Mouse (Mus musculus) frontal cortex, postnatal 36 days (tissue): Measurements from ENCODE around the gene Olfr1454.

Source experiments
- DNase-seq, 2 experiments: peaks; one replicate each; pipeline ENCODE4 v3.0.0; 2022; ENCODE audit warnings: low spot score in 2 of 2

The Olfr1454 gene

DNA sequence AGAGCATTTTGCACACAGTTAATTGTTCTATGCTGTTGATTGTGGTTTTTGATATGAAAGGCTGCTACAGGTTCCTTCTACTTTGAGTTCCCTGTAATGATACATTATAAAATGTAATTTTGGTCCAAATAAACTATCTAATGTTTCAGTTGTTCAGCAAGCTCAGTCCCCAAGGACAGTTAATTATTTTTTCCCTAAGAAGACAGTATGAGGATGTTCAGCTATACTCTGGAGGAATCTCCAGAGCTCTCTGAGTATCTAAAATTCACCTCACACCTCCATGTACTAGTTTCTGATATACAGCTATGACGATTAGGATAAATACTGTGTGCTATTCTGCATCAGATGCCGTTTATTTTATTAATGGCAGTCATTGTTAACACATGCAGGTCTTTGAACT lies at the start of gene Olfr1454:
Gene Olfr1454 (plus strand): TSS at position 301 of the 400 bp plus-strand sequence.
- DNase-seq = no peak

- no peak for DNase-seq
Observed at GRCm38 (mm10) chr19:13028227-13028626, 32.2 kb upstream of the Olfr1454 start, which contains the start of gene Olfr1453. TSS of gene Olfr1453 (minus strand) at chr19:13028327.

DNA sequence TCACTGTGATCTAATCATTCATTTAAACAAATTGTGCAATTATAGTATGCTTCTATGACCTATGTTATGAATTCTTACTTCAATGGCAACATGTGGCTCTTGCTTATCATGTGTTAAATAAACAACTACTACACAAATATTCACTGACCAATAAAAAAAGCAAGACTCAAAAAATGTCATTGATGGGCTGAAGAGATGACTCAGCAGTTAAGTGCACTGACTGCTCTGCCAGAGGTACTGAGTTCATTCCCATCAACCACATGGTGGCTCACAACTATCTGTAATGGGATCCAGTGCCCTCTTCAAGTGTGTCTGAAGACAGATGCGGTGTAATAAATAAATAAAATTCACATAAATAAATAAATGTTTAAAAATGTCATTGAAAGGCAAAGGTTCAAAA lies 33.5 kb downstream of the Olfr1454 start:
- no peak for DNase-seq

- DNase-seq = no peak
Observed at GRCm38 (mm10) chr19:13097791-13098190, 37.4 kb downstream of the Olfr1454 start, which contains the start of gene Olfr1457. TSS of gene Olfr1457 (minus strand) at chr19:13097891.

DNA sequence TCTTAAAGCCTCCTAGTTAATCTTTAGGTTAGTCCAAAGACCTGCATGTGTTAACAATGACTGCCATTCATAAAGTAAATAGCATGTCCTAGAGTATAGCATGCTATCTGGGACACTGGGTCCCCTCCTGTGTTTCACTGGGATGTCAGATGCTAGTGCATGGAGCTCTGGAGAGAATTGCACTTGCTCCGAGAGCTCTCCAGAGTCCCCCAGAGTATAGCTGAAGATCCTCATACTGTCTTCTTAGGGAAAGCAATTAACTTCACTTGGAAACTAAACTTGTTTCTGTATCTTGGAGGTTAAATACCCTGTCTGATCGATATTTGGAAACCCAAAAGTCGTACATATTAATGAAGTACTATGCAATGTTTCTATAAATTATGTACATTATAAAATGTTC lies 46.3 kb downstream of the Olfr1454 start, which contains the start of gene Olfr1458:
Gene Olfr1458 (minus strand): TSS at position 101 of the 400 bp plus-strand sequence.
- no peak for DNase-seq
